Mouse (Mus musculus): ENCODE data around the gene Disp2. TPM values are rescaled to one million over a fixed set of nuclear protein-coding genes. Genes with fewer than 3 reads are reported as not detected.

The Disp2 gene
- polyA plus RNA-seq, 3 experiments from 2014 or later: not detected

DNA sequence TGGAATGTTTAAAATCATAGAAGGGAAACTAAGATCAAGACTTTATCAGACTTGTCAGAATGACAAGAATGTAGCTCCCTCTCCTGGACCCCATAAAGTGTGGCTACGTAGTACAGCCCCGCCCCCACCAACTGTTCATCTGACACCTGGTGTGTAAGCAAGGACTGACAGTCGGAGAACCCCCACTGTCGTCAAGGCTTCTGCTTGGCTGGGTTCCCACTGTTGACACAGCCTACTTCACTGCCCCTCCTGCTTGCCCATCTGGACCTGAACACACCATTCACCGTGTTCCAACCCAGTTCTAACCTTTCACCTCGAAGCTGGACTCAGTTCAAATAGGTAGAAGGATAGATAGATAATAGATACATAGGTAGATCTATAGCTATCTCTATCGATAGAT is 66.7 kb downstream of the Disp2 start:
- no peak for ATAC-seq

DNA sequence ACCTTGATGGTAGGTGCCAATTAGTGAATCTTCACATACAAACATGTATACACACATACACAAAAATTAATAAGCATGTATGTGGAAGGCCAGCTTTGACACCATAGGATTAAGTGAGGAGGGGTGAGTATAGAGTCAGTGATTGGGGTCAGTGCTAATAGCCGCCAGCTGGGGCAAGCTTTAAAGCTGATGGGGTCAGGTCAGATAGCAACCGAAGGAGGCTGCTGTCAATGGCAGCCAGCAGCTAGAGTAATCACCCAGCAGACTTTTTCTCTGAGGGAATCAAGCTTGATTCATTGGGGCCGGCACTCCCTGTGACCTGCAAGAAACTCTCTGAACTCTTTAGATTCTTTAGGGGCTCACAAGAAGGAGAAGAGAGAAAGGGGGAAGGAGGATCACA is 72.2 kb downstream of the Disp2 start:
- ATAC-seq: no peak

Other genes starting within 250 kb of the Disp2 start
- gene Bmf, start 230.0 kb upstream of the Disp2 start, polyA plus RNA-seq (2017; shearing (Covaris generic)): 1 to 10 TPM in 2 of 3 experiments, under 1 TPM in 1; 0.81 to 2.8 (median 1.7) TPM
- 10 to 100 TPM in 1 of 3 experiments, 1 to 10 TPM in 2; 5.4 to 49.0 (median 9.4) TPM for gene Bub1b, start 181.5 kb upstream of the Disp2 start, polyA plus RNA-seq (2017; shearing (Covaris generic))
- gene Pak6, start 116.4 kb upstream of the Disp2 start, polyA plus RNA-seq (2017; shearing (Covaris generic)): under 1 TPM in 2 of 3 experiments, not detected in 1; 0.15 to 0.60 TPM
- gene Ankrd63, start 75.8 kb upstream of the Disp2 start, polyA plus RNA-seq (2017; shearing (Covaris generic)): not detected
- gene Plcb2, start 51.3 kb upstream of the Disp2 start, polyA plus RNA-seq (2017; shearing (Covaris generic)): 10 to 100 TPM in 2 of 3 experiments, 1 to 10 TPM in 1; 8.2 to 18.9 (median 18.4) TPM
- gene Inafm2, start 34.0 kb upstream of the Disp2 start, polyA plus RNA-seq (2017; shearing (Covaris generic)): 10 to 100 TPM; 28.1 to 40.7 (median 28.2) TPM
- gene Ccdc9b, start 17.1 kb upstream of the Disp2 start, polyA plus RNA-seq (2017; shearing (Covaris generic)): under 1 TPM in 2 of 3 experiments, not detected in 1; 0.16 to 0.30 TPM
- not detected for gene Phgr1, start 7.0 kb upstream of the Disp2 start, polyA plus RNA-seq (2017; shearing (Covaris generic))
- gene Knstrn, start 34.3 kb downstream of the Disp2 start, polyA plus RNA-seq (2017; shearing (Covaris generic)): 10 to 100 TPM; 11.9 to 73.4 (median 13.7) TPM
- gene Ivd, start 82.2 kb downstream of the Disp2 start, polyA plus RNA-seq (2017; shearing (Covaris generic)): 10 to 100 TPM; 33.1 to 71.6 (median 60.8) TPM
- 1 to 10 TPM; 2.2 to 4.6 (median 4.6) TPM for gene Bahd1, start 120.7 kb downstream of the Disp2 start, polyA plus RNA-seq (2017; shearing (Covaris generic))
- gene Chst14, start 146.8 kb downstream of the Disp2 start, polyA plus RNA-seq (2017; shearing (Covaris generic)): 1 to 10 TPM; 1.1 to 1.6 (median 1.5) TPM
- gene Ccdc32, start 249.7 kb downstream of the Disp2 start, polyA plus RNA-seq (2017; shearing (Covaris generic)): 10 to 100 TPM; 21.9 to 23.2 (median 22.8) TPM

Measured in inflammation-experienced regulatory T-cells, adult 6 months (primary cell).